Mouse (Mus musculus): ENCODE data around the gene Prdx4. TPM values are rescaled to one million over a fixed set of nuclear protein-coding genes. Genes with fewer than 3 reads are reported as not detected.
A peak's percentile ranks its signal among the peaks of the same experiment; 100 is the strongest.

The Prdx4 gene
- polyA plus RNA-seq, 1 experiment = 33.1 TPM

DNA sequence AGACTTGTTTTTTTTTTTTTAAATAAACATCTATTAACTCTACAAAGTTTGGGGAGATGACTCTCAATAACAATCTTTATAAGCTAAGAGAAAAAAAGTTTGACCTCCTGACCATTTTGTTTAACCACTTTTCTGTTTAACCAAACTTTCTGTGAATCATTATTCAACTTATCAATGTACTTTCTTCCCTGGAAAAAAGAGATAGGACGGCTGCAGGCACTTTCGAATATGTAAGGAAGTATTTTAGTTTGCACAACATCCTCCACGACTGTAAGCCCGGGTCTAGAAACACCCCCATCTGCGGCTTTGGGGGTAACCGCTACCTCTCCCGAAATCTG lies 3.0 kb downstream of the Prdx4 start:
- WGBS = 16% methylated on average over 7 of the region's 7 CpGs
- no peak overlapping the region for H3K27ac ChIP-seq (ENCODE audit: insufficient read depth, low read depth, low read length)
- H3K36me3 ChIP-seq (ENCODE audit: control insufficient read depth, insufficient read depth, low read length) = no peaks in the 10 kb centered on the region

DNA sequence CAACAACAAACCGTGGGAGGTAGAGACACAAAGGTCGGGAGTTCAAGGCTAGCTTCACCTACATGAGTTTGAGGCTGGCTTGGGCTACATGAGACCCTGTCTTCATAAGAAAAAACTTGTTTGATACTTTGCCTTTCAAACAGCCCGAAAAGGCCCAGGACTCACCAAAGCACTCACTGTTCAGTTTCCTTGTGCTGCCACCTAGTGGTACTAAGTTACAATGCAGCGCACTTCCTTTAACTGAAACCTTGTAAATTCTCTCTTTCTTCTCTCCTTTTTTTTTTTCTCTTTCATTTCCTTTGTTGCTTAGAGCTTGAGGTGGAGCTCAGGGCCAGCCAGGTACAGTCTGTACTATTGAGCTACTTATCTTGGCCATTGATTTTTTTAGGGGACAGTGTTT lies 22.5 kb downstream of the Prdx4 start:
- TF ChIP-seq POLR2A (IDR thresholded peaks at IDR 0.05; ENCODE audit: low read depth, low read length) (no peak), CTCF (IDR thresholded peaks at IDR 0.05; ENCODE audit: extremely low read depth, insufficient read length, insufficient replicate concordance, low read depth, low read length) (no peak)
- Histone ChIP-seq H3K4me3 (ENCODE audit: low read depth, low read length) (no peak overlapping the region), H3K27ac (ENCODE audit: insufficient read depth, low read depth, low read length) (no peak overlapping the region), H3K36me3 (ENCODE audit: control insufficient read depth, insufficient read depth, low read length) (no peaks in the 10 kb centered on the region), H3K27me3 (ENCODE audit: control insufficient read depth, insufficient read depth, low read length) (no peaks in the 10 kb centered on the region), H3K4me1 (ENCODE audit: control insufficient read depth, insufficient read depth, insufficient read length, low read length) (no peaks in the 10 kb centered on the region)
- 39% methylated on average over 4 of the region's 4 CpGs for WGBS

More for the DNA sequence above, 3.0 kb downstream of the Prdx4 start:
- TF ChIP-seq CTCF (IDR thresholded peaks at IDR 0.05; ENCODE audit: extremely low read depth, insufficient read length, insufficient replicate concordance, low read depth, low read length) (no peak), POLR2A (IDR thresholded peaks at IDR 0.05; ENCODE audit: low read depth, low read length) (no peak)
- no peaks in the 10 kb centered on the region; the same call in 1 of the 2 replicates for H3K4me1 ChIP-seq (ENCODE audit: control insufficient read depth, insufficient read depth, insufficient read length, low read length)
- peak overlapping the region; percentile 98 for H3K4me3 ChIP-seq (ENCODE audit: low read depth, low read length)
- H3K27me3 ChIP-seq (ENCODE audit: control insufficient read depth, insufficient read depth, low read length) = no peaks in the 10 kb centered on the region

DNA sequence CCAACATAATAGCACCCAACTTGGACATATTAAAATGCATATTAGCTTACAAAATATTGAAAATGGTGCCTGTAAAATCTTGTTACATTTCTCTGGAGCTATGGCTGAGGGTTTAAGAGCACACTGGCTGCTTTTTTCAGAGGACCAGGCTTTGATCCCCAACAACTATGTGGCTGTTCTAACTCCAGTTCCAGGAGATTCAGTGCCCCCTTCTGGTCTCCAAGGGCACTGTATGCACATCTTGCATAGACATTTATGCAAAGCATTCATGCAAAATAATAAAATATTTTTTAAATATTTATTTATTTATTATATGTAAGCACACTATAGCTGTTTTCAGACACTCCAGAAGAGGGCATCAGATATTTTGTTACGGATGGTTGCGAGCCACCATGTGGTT lies 34.2 kb downstream of the Prdx4 start:
- WGBS = 94% methylated on average over 2 of the region's 2 CpGs
- H3K27ac ChIP-seq (ENCODE audit: insufficient read depth, low read depth, low read length) = no peak overlapping the region
- TF ChIP-seq CTCF (IDR thresholded peaks at IDR 0.05; ENCODE audit: extremely low read depth, insufficient read length, insufficient replicate concordance, low read depth, low read length) (no peak), POLR2A (IDR thresholded peaks at IDR 0.05; ENCODE audit: low read depth, low read length) (no peak)
- H3K4me3 ChIP-seq (ENCODE audit: low read depth, low read length) = no peak overlapping the region
- no peaks in the 10 kb centered on the region for H3K27me3 ChIP-seq (ENCODE audit: control insufficient read depth, insufficient read depth, low read length)
- no peaks in the 10 kb centered on the region for H3K4me1 ChIP-seq (ENCODE audit: control insufficient read depth, insufficient read depth, insufficient read length, low read length)
- no peaks in the 10 kb centered on the region for H3K36me3 ChIP-seq (ENCODE audit: control insufficient read depth, insufficient read depth, low read length)

DNA sequence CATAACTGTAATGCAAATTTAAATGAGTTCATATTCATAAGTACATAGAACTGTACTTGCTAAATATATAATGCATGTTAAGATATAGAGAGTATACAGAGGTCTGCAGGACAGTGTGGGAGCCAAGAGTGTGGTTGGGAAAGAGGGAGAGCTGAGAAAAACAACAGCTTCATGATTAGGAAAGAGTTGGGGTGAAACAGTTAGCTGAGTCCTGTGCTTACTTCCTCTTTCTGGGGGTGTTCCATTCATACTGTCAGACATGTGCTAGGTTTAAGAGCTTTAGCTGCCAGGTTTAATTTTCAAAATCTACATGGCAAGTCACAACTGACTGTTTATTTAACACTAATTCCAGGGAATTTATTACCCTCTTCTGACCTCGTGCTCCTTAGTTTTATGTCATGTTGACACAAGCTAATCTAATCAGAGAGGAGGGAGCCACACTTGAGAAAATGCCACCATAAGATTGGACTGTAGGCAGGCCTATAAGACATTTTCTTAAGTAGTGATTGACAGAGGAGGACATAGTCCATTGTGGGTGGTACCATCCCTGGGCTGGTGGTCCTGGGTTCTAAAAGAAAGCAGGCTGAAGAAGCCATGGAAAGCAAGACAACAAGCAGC lies 60.0 kb downstream of the Prdx4 start:
- 6% methylated on average over 1 of the region's 1 CpGs for WGBS
- H3K36me3 ChIP-seq (ENCODE audit: control insufficient read depth, insufficient read depth, low read length) = peaks cover 8% of the 10 kb centered on the region
- H3K27ac ChIP-seq (ENCODE audit: insufficient read depth, low read depth, low read length) = no peak overlapping the region
- no peaks in the 10 kb centered on the region for H3K27me3 ChIP-seq (ENCODE audit: control insufficient read depth, insufficient read depth, low read length)
- TF ChIP-seq CTCF (IDR thresholded peaks at IDR 0.05; ENCODE audit: extremely low read depth, insufficient read length, insufficient replicate concordance, low read depth, low read length) (no peak), POLR2A (IDR thresholded peaks at IDR 0.05; ENCODE audit: low read depth, low read length) (no peak)
- H3K4me1 ChIP-seq (ENCODE audit: control insufficient read depth, insufficient read depth, insufficient read length, low read length) = no peaks in the 10 kb centered on the region
- no peak overlapping the region for H3K4me3 ChIP-seq (ENCODE audit: low read depth, low read length)

DNA sequence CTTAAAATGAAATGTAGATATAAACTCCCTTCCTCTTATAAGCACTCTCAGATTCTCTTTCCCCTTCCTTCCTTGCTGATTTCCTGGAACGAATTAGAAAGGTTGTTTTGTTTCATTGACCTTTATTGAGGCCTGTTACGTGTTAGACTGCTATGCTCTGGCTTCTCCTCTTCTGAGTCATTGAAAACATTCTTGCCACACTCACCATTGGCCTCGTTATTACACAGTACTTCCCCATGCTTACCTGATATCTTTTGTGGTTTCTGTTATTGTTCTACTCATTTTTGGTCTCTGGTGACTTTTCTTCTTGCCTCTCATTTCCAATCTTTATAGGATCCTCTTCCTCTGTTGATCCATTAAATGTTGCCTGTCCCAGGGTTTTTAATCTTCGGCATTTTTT lies 62.1 kb downstream of the Prdx4 start:
- H3K27ac ChIP-seq (ENCODE audit: insufficient read depth, low read depth, low read length) = no peak overlapping the region
- no peak overlapping the region for H3K4me3 ChIP-seq (ENCODE audit: low read depth, low read length)
- peaks cover 14% of the 10 kb centered on the region for H3K36me3 ChIP-seq (ENCODE audit: control insufficient read depth, insufficient read depth, low read length)
- no peaks in the 10 kb centered on the region for H3K4me1 ChIP-seq (ENCODE audit: control insufficient read depth, insufficient read depth, insufficient read length, low read length)
- TF ChIP-seq POLR2A (IDR thresholded peaks at IDR 0.05; ENCODE audit: low read depth, low read length) = no peak
- no peak for TF ChIP-seq CTCF (IDR thresholded peaks at IDR 0.05; ENCODE audit: extremely low read depth, insufficient read length, insufficient replicate concordance, low read depth, low read length)
- WGBS = 69% methylated on average over 4 of the region's 4 CpGs
- no peaks in the 10 kb centered on the region for H3K27me3 ChIP-seq (ENCODE audit: control insufficient read depth, insufficient read depth, low read length)

Other genes with a start within 250 kb of the Prdx4 start
- gene Magea2, start 247.1 kb downstream of the Prdx4 start, polyA plus RNA-seq (2012; rRNA removed) = not detected in 2 replicates
- not detected in 2 replicates for gene Cldn34b2, start 212.3 kb downstream of the Prdx4 start, polyA plus RNA-seq (2012; rRNA removed)
- gene Sat1, start 124.3 kb downstream of the Prdx4 start, polyA plus RNA-seq (2012; rRNA removed) = 6.8 and 12.4 TPM in 2 replicates
- 6.3 and 8.0 TPM in 2 replicates for gene Acot9, start 78.3 kb downstream of the Prdx4 start, polyA plus RNA-seq (2012; rRNA removed)